Mouse (Mus musculus): Measurements from ENCODE around the gene Ajm1.

Ajm1 gene

GRCm38 (mm10) chr2:25526510-25527302 is 54.9 kb downstream of the Ajm1 start:
- DNase-seq (ENCODE audit: low read depth, low spot score), result no peak

Data from R1 (cell line).